Mouse (Mus musculus): ENCODE measurements at regions not wholly inside any gene's neighbourhood (a gene's known extent, or its start where the extent isn't known, plus 50 kb on each side); places are given as distances from the start of the nearest gene placed in this dataset.

GRCm38 (mm10) chr2:51316452-51316851, 167.5 kb upstream of the Rnd3 start:
- no peak for DNase-seq

GRCm38 (mm10) chr2:51313414-51313813, 164.5 kb upstream of the Rnd3 start:
- no peak for DNase-seq

- no peak for DNase-seq
Observed at GRCm38 (mm10) chr2:51306257-51306656, 157.3 kb upstream of the Rnd3 start.

GRCm38 (mm10) chr2:51305411-51305810, 156.5 kb upstream of the Rnd3 start:
- no peak for DNase-seq

- DNase-seq: no peak
Observed at GRCm38 (mm10) chr2:51304694-51305093, 155.8 kb upstream of the Rnd3 start.

GRCm38 (mm10) chr2:51290659-51291260, 141.8 kb upstream of the Rnd3 start:
- no peak for DNase-seq

GRCm38 (mm10) chr2:51288678-51289077, 139.8 kb upstream of the Rnd3 start:
- no peak for DNase-seq

- DNase-seq: no peak
Observed at GRCm38 (mm10) chr2:51285632-51286031, 136.7 kb upstream of the Rnd3 start.

- no peak for DNase-seq
Observed at GRCm38 (mm10) chr2:51284781-51285225, 135.9 kb upstream of the Rnd3 start.

GRCm38 (mm10) chr2:51279396-51280045, 130.6 kb upstream of the Rnd3 start:
- DNase-seq: no peak

GRCm38 (mm10) chr2:51278824-51279223, 129.9 kb upstream of the Rnd3 start:
- DNase-seq: no peak

GRCm38 (mm10) chr2:51278356-51278755, 129.4 kb upstream of the Rnd3 start:
- DNase-seq: no peak

- DNase-seq: no peak
Observed at GRCm38 (mm10) chr2:51276591-51276990, 127.7 kb upstream of the Rnd3 start.

GRCm38 (mm10) chr2:51273300-51273699, 124.4 kb upstream of the Rnd3 start:
- no peak for DNase-seq

GRCm38 (mm10) chr2:51268532-51268931, 119.6 kb upstream of the Rnd3 start:
- no peak for DNase-seq

GRCm38 (mm10) chr2:51267662-51268061, 118.8 kb upstream of the Rnd3 start:
- no peak for DNase-seq

GRCm38 (mm10) chr2:51262506-51262905, 113.6 kb upstream of the Rnd3 start:
- DNase-seq: no peak

- no peak for DNase-seq
Observed at GRCm38 (mm10) chr2:51250798-51251197, 101.9 kb upstream of the Rnd3 start.

GRCm38 (mm10) chr2:51241573-51241972, 92.7 kb upstream of the Rnd3 start:
- no peak for DNase-seq

- no peak for DNase-seq
Observed at GRCm38 (mm10) chr2:51240000-51240399, 91.1 kb upstream of the Rnd3 start.

- no peak for DNase-seq
Observed at GRCm38 (mm10) chr2:51238992-51239391, 90.1 kb upstream of the Rnd3 start.

- peak; percentile 9 for DNase-seq
Observed at GRCm38 (mm10) chr2:51238131-51238931, 89.4 kb upstream of the Rnd3 start.

- no peak for DNase-seq
Observed at GRCm38 (mm10) chr2:51237451-51237850, 88.5 kb upstream of the Rnd3 start.

GRCm38 (mm10) chr2:51236852-51237251, 87.9 kb upstream of the Rnd3 start:
- DNase-seq: no peak
